Mouse (Mus musculus) gastrocnemius, postnatal 4 days (tissue): ENCODE results near the gene Lrrc58. TPM values are rescaled to one million over a fixed set of nuclear protein-coding genes. Genes with fewer than 3 reads are reported as not detected.
A peak's percentile ranks its signal among the peaks of the same experiment; 100 is the strongest.

Experiments
- DNase-seq, 2 experiments: peaks; one replicate each; pipeline ENCODE4 v3.0.0; 2021 to 2022; ENCODE audit warnings: low spot score in 2 of 2, mixed read lengths in 2 of 2
- total RNA-seq, 2 experiments: library from RNA; stranded (reverse); gene quantifications; 2 replicates each; pipeline ENCODE4 v1.2.3; 2021

The Lrrc58 gene
- total RNA-seq, 2 experiments from 2014 or later = 65.5 to 68.2 TPM

DNA sequence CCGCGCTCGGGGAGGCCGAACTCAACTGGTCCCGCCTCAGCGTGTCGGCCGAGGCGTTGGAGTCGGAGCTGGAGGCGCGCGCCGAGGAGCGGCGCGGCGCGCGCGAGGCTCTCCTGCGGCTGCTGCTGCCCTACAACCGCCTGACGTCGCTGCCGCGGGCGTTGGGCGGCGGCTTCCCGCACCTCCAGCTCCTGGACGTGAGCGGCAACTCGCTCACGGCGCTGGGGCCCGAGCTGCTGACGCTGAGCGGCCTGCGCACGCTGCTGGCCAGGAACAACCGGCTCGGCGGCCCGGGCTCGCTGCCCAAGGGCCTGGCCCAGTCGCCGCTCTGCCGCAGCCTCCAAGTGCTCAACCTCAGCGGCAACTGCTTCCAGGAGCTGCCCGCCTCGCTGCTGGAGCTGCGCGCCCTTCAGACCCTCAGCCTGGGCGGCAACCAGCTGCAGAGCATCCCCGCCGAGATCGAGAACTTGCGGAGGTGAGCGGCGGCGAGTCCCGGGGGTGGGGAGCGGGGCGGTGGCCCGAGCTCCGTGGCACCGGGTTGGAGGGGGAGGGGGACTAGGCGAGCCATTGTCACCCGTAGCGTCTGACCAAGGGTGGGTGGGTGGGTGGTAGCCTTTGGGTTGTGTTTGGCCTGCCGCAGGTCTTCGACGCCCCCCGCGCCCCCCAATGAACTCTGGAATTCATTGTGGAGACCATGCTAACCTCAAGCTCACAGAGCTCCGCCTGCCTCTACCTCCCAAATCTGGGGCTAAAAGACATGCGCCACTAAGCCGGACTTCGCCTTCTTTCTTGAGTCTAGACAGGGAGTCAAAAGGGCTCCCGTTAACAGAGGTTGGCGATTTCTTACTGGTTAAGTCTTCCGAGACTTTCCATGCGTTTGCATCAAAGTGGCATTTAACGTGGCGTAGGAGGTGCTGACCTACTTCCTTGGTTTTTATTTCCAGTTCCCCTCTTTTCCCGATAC is 599 bp downstream of the Lrrc58 start:
- DNase-seq = peak; percentile 64 to 68

DNA sequence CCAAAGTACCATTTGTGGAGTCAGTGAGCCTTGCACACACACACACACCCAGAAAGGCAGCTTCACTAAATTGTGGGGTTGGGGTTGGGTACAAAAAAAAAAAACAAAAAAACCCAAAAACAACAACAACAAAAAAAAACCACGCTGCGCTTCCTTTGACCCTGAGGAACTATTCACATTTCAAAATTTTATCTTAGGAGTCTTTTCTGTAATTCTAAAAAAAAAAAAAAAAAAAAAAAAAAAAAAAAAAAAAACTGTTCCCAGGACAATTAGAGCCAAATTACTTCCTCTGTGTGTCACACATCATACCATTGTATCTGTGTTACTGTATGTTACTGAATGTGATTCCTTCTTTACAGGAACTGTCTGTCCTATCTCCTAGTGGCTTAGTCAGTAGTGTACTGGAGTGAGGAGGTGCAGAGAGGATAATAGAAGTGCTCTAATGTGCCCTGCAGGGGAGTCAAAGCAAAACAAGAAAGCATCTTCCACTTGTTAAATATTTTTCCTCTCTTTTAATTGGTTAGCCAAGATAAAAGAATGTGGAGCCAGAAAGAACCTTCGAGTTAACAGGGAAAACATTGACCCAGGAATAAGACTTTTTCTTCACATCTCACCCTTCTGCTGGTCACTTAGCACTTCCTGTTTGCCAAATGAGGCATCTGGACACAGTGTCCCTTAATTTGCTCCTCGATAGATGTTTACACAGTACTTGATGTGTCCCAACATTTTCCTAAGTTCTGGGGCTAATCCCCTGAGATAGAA is 1.5 kb downstream of the Lrrc58 start:
- no peak for DNase-seq

DNA sequence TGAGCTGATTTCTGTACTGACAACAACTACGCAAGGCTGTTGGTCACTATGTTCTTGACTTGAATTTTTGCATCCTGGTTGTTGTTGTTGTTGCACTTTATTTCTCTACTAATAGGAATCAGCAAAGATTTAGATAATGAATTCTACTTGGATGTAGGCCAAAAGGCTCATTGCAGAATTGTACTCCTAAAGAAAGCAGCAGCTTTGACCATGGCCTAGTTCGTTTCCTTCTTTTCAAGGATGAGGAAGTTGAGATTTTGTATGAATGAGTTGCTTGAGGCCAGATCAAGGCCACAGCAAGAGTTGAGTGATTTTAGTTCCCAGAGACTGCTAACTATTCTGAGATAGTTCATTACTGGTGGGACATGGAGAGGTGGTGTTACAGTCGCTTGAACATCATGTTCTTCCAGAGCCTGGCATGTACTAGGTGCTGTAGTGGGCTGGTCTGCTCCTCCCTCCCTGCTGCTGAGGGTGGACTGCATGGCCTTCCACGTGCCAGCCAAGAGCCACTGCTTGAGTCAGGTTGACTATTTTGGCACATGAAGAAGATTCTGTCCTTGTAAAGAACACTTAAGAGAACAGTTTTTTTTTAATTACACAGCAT is 3.0 kb downstream of the Lrrc58 start:
- no peak for DNase-seq

DNA sequence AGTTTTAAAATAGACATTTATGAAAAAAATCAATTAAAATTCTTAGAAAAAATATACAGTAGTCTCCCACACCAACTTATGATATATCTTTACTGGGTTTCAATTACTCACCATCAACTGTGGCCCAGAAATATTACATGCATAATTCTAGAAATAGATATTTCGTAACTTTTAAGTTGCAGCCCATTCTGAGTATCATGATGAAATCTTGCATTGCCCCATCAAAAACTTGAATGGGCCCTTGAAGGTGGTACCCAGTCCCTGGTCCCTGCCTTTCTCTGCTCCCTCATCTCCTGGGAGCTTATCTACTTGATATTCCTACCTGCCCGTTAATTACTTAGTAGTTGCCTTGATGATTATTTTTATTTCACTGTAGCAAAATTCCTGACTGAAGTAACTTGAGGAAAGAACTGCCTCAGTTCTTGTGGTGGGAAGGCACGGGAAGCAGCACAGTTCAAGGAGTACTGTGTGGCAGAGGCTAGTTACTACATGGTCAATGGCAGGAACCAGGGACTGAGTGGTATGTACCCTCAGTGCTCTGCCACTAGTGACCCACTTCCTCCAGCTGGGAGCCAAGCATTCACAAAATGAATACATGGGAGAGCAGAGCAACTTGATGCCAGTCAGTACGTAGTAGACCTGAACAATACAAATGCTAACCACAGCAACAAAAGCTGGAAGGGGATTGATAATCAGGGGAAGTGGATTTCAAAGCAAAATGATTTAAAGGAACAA is 6.5 kb downstream of the Lrrc58 start:
- no peak for DNase-seq

DNA sequence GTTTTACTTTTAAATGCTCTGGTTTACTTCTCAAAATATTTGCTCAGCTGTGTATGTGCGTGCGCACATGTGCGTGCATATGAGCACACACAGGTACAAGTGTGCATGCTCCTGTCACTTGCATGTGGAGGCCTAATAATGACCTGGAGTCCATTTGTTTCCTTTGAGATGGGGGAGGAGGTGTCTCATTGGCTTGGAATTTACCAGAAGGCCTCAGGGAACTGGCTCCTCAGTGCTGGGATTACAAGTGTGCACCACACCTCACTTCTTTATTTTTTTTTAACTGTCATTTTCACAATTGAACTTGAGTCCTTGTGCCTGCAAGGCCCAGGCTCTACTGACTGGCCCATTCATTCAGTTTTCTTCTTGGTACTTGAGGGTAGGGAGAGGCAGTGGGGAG is 9.2 kb downstream of the Lrrc58 start:
- no peak for DNase-seq

DNA sequence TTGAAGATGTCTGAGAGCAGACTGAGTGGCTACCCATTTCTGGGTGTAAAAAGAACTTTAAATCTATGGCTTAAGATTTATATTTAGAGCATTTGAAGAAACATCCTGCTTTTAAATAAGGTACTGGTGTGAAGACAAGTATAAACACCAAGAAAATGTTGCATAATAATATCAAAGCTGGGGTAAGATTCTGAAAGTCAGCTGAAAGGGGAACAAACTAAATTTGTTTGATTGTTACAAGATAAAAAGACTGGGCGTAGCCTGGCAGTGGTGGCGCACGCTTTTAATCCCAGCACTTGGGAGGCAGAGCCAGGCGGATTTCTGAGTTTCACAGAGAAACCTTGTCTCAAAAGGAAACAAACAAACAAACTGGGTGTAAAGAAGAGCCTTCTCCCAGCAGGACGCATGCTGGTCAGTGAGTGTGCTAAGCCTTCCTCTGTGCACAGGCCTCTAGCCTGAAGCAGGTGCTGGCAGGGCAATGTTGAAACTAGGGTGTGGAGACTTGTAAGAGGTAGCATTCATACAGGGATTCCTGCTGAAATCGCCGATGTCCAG is 10.8 kb downstream of the Lrrc58 start:
- no peak for DNase-seq

DNA sequence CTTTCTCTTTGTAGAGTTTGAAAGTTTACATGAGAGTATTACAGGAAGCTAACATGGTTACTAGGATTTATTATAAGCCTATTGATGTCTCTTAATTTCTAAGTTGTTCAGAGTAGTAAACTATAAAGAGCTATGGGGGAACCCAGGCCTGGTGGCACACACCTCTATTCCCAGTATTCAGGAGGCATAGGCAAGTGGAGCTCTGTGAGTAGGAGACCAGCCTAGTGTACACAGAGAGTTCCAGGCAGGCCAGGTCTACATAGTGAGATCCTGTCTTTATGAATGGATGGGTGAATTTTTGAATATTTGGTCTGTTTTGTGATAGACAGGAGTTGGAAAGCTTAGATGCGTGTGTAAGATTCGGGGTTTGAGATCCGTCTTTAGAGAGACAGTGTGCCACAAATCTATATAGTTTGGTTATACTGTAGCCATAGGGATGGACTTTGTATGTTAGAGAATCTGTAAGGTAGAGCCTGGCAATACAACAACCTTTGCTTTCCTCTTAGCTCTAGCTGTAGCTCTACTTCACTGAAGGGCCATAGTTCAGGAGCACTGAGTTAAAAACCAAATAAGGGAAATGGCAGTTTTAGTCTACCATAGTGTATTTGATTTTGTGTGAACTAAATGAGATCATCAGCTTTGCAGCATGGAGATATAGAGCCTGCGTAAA is 11.7 kb downstream of the Lrrc58 start:
- no peak for DNase-seq

DNA sequence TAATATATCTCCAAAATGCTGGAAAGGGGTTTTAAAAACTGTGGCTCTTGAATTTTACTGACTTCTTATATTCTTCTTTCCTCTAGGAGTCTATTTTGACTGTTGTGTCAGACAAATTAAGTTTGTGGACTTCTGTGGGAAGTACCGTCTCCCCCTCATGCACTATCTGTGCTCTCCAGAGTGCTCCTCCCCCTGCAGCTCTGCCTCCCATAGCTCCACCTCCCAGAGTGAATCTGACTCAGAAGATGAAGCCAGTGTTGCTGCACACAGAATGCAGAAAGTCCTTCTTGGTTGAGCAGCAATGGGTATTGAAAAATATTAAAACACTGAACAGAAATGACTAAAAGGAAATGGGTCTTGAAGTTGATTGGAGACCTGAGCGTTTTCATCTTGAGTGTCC is 13.0 kb downstream of the Lrrc58 start:
- no peak for DNase-seq

DNA sequence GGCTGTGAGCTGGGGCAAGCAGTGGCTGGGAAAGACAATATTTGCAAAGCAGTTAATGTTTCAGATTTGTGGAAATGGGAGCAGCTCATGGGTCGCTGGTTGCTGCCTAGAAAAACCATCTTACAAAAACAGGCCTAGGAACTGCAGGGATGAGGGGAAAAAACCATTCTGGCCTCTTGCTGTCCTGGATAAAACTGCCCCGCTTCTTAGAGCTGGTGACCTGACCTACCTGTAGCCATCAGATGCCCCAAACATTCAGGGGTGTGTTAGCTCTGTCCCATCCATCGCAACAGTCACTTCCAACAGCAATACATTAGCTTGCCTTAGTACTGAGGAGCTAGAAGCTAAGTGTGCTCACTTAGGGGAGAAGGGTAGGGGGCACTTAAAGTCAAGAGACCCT is 20.8 kb downstream of the Lrrc58 start:
- DNase-seq = no peak

DNA sequence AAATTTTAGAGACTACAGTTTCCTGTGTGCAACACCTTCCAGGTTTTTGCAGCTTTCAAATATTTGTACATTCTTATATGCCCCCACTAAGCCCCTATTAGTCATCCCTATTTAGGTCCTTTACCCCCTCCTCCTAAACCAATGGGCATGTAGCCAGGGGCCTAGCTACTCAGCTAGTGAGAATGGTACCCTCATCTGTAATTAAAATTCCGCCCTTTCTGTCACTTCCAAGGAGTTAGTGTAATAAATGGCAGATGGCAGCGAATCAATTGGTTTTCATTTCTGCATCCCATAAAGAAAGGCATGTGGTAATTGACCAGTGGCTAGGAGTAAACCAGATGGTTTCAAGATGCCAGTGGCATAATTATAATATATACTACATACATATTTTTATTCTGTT is 24.5 kb downstream of the Lrrc58 start:
- DNase-seq = no peak

DNA sequence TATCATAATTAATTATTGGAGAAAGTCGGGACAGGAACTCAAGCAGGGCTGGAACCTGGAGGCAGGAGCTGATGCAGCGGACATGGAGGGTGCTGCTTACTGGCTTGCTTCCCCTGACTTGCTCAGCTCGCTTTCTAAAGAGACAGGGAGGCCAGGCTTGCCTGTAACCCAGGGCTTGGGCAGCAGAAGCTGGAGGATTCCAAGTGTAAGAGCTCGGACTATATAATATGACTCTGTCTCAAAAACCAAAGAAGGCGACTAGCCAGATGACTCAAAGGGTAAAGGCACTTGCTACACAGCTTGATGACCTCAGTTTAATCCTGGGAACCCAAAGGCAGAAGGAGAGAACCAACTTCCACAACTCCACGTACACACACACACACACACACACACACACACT is 25.2 kb downstream of the Lrrc58 start:
- no peak for DNase-seq

DNA sequence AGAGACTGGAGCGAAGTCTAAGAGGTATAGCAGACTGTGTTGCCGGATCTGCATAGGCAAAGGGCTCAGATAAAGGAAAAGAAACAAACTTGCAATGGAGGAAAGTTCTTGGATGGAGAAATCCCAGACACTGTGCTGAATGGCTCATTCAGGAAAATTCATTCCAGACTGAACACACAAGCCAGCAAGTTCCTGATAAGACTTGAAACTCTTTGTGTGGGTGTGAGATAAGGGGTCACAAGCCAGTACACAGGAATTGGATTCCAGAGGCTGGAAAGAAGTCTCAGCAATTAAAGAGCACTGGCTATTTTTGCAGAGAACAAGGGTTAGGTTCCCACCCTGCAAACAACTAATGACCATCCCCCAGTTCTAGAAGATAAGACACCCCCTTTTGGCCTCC is 25.8 kb downstream of the Lrrc58 start:
- DNase-seq = no peak

DNA sequence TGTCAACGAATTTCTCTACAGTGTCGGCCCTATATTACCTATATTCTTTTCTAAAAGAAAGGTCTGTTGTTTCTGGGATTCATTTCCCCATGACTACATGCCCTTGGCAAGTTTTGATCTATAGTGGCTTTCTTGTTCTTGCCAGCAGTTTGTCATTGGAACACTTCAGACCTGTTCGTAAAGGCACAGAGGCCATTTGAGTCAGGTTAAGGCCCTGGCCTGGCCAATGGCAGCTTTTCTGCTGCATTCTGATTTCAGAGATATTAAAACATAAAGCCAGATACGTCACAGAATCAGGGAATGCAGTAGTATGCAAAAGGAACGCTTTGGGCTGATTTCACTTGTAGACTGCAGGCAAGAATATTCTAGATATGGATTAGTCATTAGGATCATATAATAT is 30.6 kb downstream of the Lrrc58 start:
- DNase-seq = no peak

DNA sequence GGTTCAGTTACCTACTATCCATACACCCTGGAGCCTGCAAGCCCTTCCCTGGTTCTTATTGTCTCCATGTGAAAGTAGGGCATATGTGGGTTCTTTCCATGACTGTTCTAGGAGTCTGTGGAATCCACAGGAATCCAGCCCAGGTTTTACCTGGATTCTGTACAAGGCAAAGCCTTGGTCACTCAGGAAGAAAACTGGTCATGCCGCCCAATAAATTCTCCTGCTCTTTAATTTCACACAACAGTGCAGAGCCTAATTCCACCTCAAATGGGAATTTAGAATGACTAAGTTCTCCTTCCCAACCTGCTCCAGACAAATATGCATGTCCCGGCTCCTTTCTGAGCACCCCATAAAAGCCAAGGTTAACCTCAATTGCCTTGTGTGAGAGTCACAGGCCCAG is 31.2 kb downstream of the Lrrc58 start:
- no peak for DNase-seq

DNA sequence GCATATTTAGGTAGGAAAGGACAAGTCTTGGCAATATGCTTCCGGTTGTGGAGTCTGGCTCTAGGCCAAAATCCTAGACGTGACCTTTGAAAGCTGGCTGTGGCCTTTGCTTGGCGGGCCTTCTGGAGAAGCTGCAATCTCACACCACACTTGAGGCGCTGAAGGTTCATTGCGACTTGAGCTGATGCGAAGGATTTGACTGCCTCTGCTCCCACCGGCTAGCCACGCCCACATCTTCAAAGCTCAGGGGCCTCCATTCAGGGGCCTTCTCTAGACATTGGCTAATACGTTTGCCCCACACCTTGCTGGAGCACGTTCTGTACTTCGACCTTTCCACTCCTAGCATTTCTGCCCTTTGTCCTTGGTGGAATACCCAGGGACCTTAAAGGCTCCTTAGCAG is 33.1 kb downstream of the Lrrc58 start:
- no peak for DNase-seq

DNA sequence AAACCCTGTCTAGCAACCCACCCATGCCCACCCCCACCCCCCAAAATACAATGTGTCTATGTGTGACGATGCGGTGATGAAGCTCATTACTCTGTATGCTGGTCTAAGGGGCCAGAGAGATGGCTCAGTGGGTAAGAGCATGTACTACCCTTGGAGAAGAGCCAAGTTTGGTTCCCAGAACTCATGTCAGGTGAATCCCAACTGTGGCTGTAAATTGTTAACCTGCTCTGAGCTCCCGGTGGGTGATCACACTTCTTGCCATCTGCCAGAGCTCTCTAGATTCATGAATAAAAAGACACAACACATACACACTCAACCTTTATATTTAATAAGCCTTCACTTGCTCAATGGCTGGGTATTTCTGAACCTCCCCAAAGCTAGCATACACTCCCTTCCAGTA is 38.3 kb downstream of the Lrrc58 start:
- DNase-seq = no peak

DNA sequence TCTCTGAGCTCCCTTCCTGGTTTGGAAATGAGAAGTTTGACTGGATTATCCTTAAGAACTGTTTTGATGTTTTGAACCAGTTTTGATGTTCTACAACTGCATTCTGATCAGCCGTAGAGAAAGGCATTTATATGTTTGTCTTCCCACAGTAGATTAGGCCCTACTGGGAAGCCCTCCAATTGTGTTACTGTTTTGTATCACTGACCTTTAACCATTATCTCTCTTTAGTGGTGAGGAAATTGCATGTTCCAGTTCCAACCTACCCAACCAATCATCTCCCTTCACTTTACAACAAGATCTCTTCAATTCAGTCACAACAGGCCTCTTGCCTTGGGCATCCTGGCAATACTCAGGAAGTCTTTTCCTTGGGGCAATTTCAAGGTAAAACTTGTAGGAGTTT is 42.9 kb downstream of the Lrrc58 start:
- no peak for DNase-seq

DNA sequence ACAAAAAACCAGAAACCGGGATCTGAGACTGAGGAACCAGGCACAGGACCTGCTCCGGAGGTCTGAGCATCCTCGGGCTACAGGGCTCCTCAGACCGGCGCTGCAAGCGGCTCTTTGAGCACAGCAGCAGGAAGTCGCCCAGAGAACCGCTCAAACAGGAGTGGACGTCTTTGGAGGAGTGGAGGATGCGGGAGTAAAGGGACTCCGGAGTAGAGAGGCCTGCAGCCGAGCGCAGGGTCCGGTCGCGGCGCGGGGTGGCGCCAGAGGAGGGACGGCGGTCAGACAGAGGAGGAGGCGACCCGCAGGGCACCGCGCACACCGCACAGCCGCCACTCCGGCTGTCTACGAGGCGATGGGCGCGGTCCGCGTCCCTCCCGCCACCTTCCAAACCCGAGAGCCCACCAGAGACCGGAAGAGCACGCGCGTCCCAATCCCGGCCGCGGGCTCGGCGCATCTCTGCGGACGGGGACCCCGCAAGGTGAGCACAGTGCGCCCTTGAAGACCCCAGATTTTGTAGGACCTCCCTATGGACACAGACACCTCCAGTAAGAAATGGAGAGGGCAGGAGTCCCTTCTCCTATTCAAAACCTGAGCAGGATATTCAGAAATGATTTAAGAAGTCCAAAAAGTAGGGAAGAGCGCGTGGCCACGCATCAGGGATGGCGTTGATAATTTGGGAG is 48.1 kb downstream of the Lrrc58 start, which contains the start of gene Gpr156:
TSS of gene Gpr156 (plus strand) at position 359 of the 680 bp plus-strand sequence.
- peak; percentile 29 to 33 for DNase-seq

DNA sequence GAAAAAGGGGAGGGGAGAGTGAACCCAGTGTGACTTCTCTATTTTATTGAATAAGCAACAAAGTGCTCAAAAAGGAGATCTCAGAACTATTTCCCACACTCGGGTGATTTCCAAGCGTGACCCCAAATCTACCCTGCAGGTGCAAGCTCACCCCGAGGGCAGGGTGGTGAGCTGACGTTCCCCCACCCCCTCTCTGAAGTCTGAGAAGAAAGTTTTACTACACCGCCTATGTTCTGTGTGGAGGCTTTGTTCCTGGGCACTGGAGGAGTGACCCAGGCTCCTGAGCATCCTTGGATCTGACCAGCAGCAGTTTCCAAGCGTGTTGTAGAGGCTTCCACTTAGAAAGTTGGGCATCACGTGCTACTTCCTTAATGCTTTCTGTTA is 48.6 kb downstream of the Lrrc58 start:
- no peak for DNase-seq

DNA sequence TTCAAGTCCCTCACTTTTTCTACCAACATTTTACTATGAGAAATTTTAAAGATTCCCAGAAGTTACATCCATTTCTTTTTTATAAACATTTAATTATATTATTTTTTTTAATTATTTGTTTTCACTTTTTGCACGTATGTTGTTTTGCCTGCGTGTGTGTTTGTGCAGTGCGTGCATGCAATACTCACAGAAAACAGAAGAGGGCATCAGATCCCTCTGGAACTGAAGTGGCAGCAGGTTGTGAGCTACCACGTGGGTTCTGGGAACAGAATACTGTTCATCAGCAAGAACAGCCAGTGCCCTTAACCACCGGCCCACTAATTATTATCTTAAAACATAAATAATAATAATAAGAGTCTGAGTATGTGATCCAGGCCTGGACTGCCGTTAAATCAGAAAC is 50.8 kb downstream of the Lrrc58 start:
- DNase-seq = no peak
